Mouse (Mus musculus) ES-E14 (cell line): ENCODE data around the gene Zfp217. TPM values are rescaled to one million over a fixed set of nuclear protein-coding genes. Genes with fewer than 3 reads are reported as not detected.

Experiments used
- DNase-seq: peaks from one replicate; pipeline ENCODE4 v3.0.0-alpha.2; 2013; ENCODE audit warnings: low read depth, low spot score
- H3K27ac ChIP-seq: 2 replicates; pipeline ENCODE4 v1.5.1; 2012; ENCODE audit warnings: low read depth, mild to moderate bottlenecking, low read length, moderate library complexity, mixed read lengths; ENCODE audit not compliant: poor library complexity, insufficient read depth, severe bottlenecking
- H3K36me3 ChIP-seq: 2 replicates; pipeline ENCODE4 v1.6.1; 2012; ENCODE audit warnings: mild to moderate bottlenecking, low read length, moderate library complexity, mixed read lengths; ENCODE audit not compliant: control insufficient read depth, poor library complexity, insufficient read depth, severe bottlenecking
- H3K4me1 ChIP-seq, 2 experiments: fragments of 150-350 bp in 1 of 2; sonication (generic) in 1 of 2; 2 replicates each; pipeline ENCODE4 v1.6.1; 2012; ENCODE audit warnings: low read length in 2 of 2, mild to moderate bottlenecking in 1 of 2, mixed read lengths in 1 of 2; ENCODE audit not compliant: control insufficient read depth in 2 of 2, insufficient read depth in 2 of 2, poor library complexity in 1 of 2
- H3K4me3 ChIP-seq, 2 experiments: fragments of 150-350 bp in 1 of 2; sonication (generic) in 1 of 2; 2 replicates each; pipeline ENCODE4 v1.5.1; 2012; ENCODE audit warnings: low read length in 2 of 2, low read depth in 1 of 2, mild to moderate bottlenecking in 1 of 2, mixed read lengths in 1 of 2; ENCODE audit not compliant: insufficient read depth in 1 of 2, poor library complexity in 1 of 2, severe bottlenecking in 1 of 2
- H3K9ac ChIP-seq: 2 replicates; pipeline ENCODE4 v1.6.1; 2012; ENCODE audit warnings: low read depth, mild to moderate bottlenecking, low read length, mixed read lengths; ENCODE audit not compliant: poor library complexity, insufficient read depth, severe bottlenecking
- H3K9me3 ChIP-seq: fragments of 150-350 bp; sonication (generic); 2 replicates; pipeline ENCODE4 v1.6.1; 2012; ENCODE audit warnings: low read depth, mild to moderate bottlenecking, low read length; ENCODE audit not compliant: control insufficient read depth, insufficient read depth
- CHD2 ChIP-seq: IDR thresholded peaks from 2 replicates; pipeline ENCODE4 v1.6.1; 2014; ENCODE audit warnings: mild to moderate bottlenecking, low read depth, low read length, inconsistent platforms
- HCFC1 ChIP-seq: IDR thresholded peaks from 2 replicates; pipeline ENCODE4 v1.6.1; 2012; ENCODE audit warnings: low read length, inconsistent platforms, borderline replicate concordance; ENCODE audit not compliant: insufficient read depth
- MAFK ChIP-seq: IDR thresholded peaks from 2 replicates; pipeline ENCODE4 v1.6.1; 2014; ENCODE audit warnings: mild to moderate bottlenecking, low read depth, low read length, inconsistent platforms; ENCODE audit not compliant: insufficient read depth
- ZC3H11A ChIP-seq: IDR thresholded peaks from 2 replicates; pipeline ENCODE4 v1.6.1; 2012; ENCODE audit warnings: low read depth, mild to moderate bottlenecking, inconsistent platforms, low read length, borderline replicate concordance
- ZNF384 ChIP-seq: IDR thresholded peaks from 2 replicates; pipeline ENCODE4 v1.6.1; 2012; ENCODE audit warnings: low read depth, low read length, inconsistent platforms
- in situ Hi-C, 2 experiments: fragments of 600-800 bp; cut with MboI; formaldehyde crosslinking; loops; one replicate each; pipeline ENCODE4 v1.15.1; 2025; ENCODE audit warnings: low sequenced_read_pairs in 2 of 2, inconsistent platforms in 1 of 2; ENCODE audit not compliant: unreplicated experiment in 2 of 2
- total RNA-seq: library from RNA; depleted of rRNA; stranded (reverse); fragments of 300-350 nt; gene quantifications from 2 replicates; pipeline ENCODE4 v1.2.3, GENCODE M21; 2012

Zfp217 gene
- total RNA-seq, 1 experiment = 23.2 TPM

DNA sequence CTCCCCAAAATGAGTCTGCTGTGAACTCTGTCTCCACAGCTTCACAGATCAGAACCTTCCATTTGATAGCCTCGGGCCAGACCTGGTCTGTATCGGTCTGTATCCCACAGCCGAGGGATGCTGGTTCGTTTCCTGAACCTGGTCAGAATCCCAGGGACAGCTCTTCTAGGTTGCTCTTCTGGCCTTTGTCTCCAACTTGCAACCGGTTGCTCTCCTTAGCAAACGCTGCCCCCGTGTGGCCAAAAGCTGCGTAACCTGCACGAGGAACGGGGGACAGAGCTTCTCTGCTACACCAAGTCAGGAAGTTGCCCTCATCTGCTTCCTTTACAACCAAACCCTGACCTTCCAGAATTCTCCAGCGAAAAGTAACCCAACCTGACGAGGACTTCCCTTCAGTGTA is 46.8 kb downstream of the Zfp217 start:
- no peak overlapping the region for H3K4me3 ChIP-seq
- no peaks in the 10 kb centered on the region for H3K9me3 ChIP-seq
- no peaks in the 10 kb centered on the region for H3K36me3 ChIP-seq
- no peak overlapping the region for H3K27ac ChIP-seq
- DNase-seq = peak; percentile 92
- H3K9ac ChIP-seq = no peak overlapping the region
- H3K4me1 ChIP-seq = peaks cover 0 to 8% of the 10 kb centered on the region in 2 experiments; a peak in 1 of 4 replicates
- in situ Hi-C loops = no loop called here
- TF ChIP-seq ZC3H11A = peak; percentile 98
- TF ChIP-seq HCFC1 = peak; percentile 70; the same call in 1 of the 2 replicates
- TF ChIP-seq CHD2 = no peak

DNA sequence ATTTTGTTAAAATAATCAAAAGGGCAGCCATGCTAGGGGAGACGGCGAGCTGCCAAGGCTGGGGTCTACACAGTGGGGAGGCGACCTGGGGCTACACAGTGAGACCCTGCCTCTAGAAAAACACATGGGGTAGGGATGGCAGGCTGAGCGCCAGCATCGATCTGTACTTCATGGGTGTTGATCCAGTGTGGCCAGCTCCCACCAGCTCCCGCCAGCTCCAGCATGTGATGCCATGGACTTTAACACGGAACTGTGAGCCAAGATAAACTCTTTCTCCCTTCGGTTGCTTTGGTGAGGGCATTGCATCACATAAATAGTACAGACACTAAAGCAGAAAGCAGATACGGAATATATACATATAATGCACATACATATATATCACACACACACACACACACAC is 53.0 kb downstream of the Zfp217 start:
- H3K9ac ChIP-seq = no peak overlapping the region
- TF ChIP-seq HCFC1 = no peak
- in situ Hi-C loops = no loop called here
- DNase-seq = no peak
- H3K27ac ChIP-seq = no peak overlapping the region
- H3K36me3 ChIP-seq = no peaks in the 10 kb centered on the region
- H3K9me3 ChIP-seq = no peaks in the 10 kb centered on the region
- peak overlapping the region in 1 of 2 experiments; percentile 16; a peak in 1 of 4 replicates for H3K4me3 ChIP-seq
- H3K4me1 ChIP-seq = peaks cover 0 to 3% of the 10 kb centered on the region in 2 experiments; a peak in 1 of 4 replicates

DNA sequence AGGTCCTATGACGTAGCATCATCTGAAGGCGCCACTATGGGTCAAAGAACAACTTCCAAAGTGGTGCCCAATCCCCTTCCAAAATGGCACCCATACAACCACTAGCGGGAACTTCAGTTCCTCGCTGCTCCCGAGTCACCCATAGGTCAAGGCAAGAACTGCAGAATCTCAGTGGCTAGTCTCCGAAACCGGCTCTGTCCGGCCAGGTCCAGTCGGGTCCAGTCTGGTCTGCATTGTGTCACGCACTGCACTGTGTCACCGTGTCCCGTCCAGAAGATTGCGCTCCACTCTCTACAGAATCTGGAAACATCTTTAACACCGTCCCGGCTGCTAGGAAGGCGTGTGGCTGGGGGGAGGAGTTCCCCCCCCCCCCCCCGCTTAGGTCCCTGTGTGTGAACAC is 53.7 kb downstream of the Zfp217 start:
- Histone ChIP-seq H3K4me1 (peaks cover 0 to 3% of the 10 kb centered on the region in 2 experiments; a peak in 1 of 4 replicates), H3K9ac (no peak overlapping the region), H3K9me3 (no peaks in the 10 kb centered on the region), H3K27ac (no peak overlapping the region), H3K36me3 (no peaks in the 10 kb centered on the region), H3K4me3 (peak overlapping the region; percentile 1 to 11; a peak in 2 of 4 replicates)
- TF ChIP-seq HCFC1 (no peak), CHD2 (no peak), ZNF384 (no peak), ZC3H11A (no peak), MAFK (no peak)
- no peak for DNase-seq
- in situ Hi-C loops = no loop called here

DNA sequence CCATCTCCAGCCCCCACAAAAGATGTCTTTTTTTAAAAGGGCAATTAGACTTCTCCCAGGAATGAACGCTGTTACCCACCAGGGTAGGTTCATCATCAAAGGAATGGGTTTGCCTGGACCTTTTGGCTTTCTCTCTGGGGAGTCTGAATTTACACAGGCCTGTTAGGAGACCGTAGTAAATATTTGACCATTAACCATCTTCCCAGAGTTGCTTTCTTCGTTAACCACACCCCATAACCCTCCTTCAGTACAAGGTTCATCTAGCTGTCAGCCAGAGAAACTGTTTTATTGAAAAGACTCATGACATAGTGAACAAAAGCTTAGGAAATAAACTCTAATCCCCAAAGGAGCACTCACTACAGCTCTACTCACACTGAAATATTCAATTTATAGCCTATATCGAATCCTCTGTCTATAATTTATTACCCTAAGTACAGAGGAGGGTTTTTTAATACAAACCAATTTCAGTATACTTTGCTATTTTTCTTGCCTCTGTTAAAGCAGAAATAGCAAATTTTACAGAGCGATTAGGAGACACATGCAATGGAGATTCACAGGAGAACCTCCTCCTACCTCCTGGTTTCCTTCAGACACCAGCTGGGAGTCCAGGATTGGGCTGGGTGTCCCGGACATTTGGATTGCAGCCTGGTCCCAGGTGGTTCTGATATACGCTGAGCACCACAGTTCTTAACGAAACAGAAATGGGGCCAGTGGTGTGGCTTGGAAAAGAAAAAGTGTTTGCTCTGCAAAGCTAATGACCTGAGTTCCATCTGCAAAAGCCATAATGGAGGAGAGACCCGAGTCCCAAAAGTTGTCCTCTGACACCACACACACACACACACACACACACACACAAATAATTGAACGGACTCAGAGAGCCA is 56.1 kb downstream of the Zfp217 start:
- in situ Hi-C loops = no loop called here
- Histone ChIP-seq H3K9me3 (no peaks in the 10 kb centered on the region), H3K36me3 (no peaks in the 10 kb centered on the region), H3K4me3 (no peak overlapping the region), H3K9ac (no peak overlapping the region), H3K27ac (no peak overlapping the region), H3K4me1 (peaks cover 0 to 3% of the 10 kb centered on the region in 2 experiments; a peak in 1 of 4 replicates)
- no peak for DNase-seq
- TF ChIP-seq ZC3H11A (no peak), HCFC1 (no peak), CHD2 (no peak), MAFK (no peak), ZNF384 (no peak)
